In genomic region chr12:111593775-111594174, GRCm38 (mm10) we compare ENCODE assay signal across 22 mouse cellular contexts. TPM values are rescaled to one million over a fixed set of nuclear protein-coding genes. Genes with fewer than 3 reads are reported as not detected.
DNase-seq lines count a peak whose midpoint lies in the region; ATAC-seq lines count a peak whose summit lies in the region.
"Had no signal": no experiment of that assay in that cellular context is flagged by ENCODE, and none has a peak within 500 bp of the region (broad histone marks: within the 10 kb centered on the region; RNA-seq: fewer than 3 reads in every experiment).

No protein-coding gene starts in this region.

- peaks cover 46% of the 10 kb centered on the region for H3K4me1 ChIP-seq in liver, embryonic 13.5 days (replicated peaks)
- H3K4me1 ChIP-seq in liver, embryonic 12.5 days, result peaks cover 30% of the 10 kb centered on the region
- H3K4me1 ChIP-seq: embryonic facial prominence, embryonic 10.5 days; embryonic facial prominence, embryonic 12.5 days; forebrain, embryonic 13.5 days; forebrain, embryonic 15.5 days had no signal

- H3K4me2 ChIP-seq in liver, embryonic 13.5 days, result no peak overlapping the region
- H3K4me2 ChIP-seq in liver, embryonic 12.5 days, result no peak overlapping the region
- H3K4me2 ChIP-seq: embryonic facial prominence, embryonic 12.5 days; forebrain, embryonic 13.5 days; forebrain, embryonic 15.5 days had no signal

- intact Hi-C loops in heart, postnatal 10 days (cut with DNase I), result no loop called here

- whole genome bisulfite sequencing in liver, embryonic 13.5 days (ENCODE audit: insufficient replicate concordance), result 54% methylated on average over 2 of the region's 2 CpGs
- 57% methylated on average over 2 of the region's 2 CpGs for WGBS in liver, embryonic 12.5 days (ENCODE audit: insufficient replicate concordance)

- H3K9ac ChIP-seq in liver, embryonic 13.5 days, result no peak overlapping the region
- no peak overlapping the region; the same call in 1 of the 2 replicates for H3K9ac ChIP-seq in liver, embryonic 12.5 days
- H3K9ac ChIP-seq: embryonic facial prominence, embryonic 12.5 days; forebrain, embryonic 13.5 days; forebrain, embryonic 15.5 days; forebrain, postnatal 0 days had no signal

- peaks cover 60% of the 10 kb centered on the region for H3K36me3 ChIP-seq in liver, embryonic 13.5 days
- H3K36me3 ChIP-seq in liver, embryonic 12.5 days, result peaks cover 61% of the 10 kb centered on the region

- no peaks in the 10 kb centered on the region for H3K27me3 ChIP-seq in liver, embryonic 13.5 days
- no peaks in the 10 kb centered on the region for H3K27me3 ChIP-seq in liver, embryonic 12.5 days (replicated peaks)
- H3K27me3 ChIP-seq: CH12.LX; embryonic facial prominence, embryonic 12.5 days; forebrain, embryonic 13.5 days; forebrain, embryonic 15.5 days; Patski had no signal

- peak; percentile 16 to 21 for DNase-seq in cerebellum, adult 18-20 months
- DNase-seq in cerebellum, adult 11 months, result no peak
- DNase-seq in heart, adult 11 months, result peak; percentile 63
- no peak for DNase-seq in heart, postnatal 10 days
- DNase-seq in liver, embryonic 13.5 days, result no peak
- DNase-seq: adrenal gland, adult 8-10 months; adrenal gland, postnatal 14 days; adrenal gland, postnatal 36 days; B cell, adult 2 months; cerebellum, adult 8-10 months; cerebellum, postnatal 10 days; forebrain, postnatal 0 days had no signal

- H3K4me3 ChIP-seq in liver, embryonic 13.5 days (replicated peaks), result no peak overlapping the region
- no peak overlapping the region for H3K4me3 ChIP-seq in liver, embryonic 12.5 days
- H3K4me3 ChIP-seq: embryonic facial prominence, embryonic 10.5 days; embryonic facial prominence, embryonic 12.5 days; forebrain, embryonic 13.5 days; forebrain, embryonic 15.5 days had no signal

- 0 out of 2 replicates have a peak, but pooled peaks have one; percentile 54 for ATAC-seq in liver, embryonic 13.5 days (ENCODE audit: low read depth)
- no peak for ATAC-seq in liver, embryonic 12.5 days
- ATAC-seq: activated CD4-positive, CD25-positive, alpha-beta regulatory T cell, adult 4 months; CD4-positive, CD25-positive, alpha-beta regulatory T cell, adult 4 months; forebrain, embryonic 13.5 days; forebrain, embryonic 15.5 days; forebrain, postnatal 0 days; Patski had no signal

- no peak overlapping the region for H3K27ac ChIP-seq in liver, embryonic 13.5 days
- no peak overlapping the region for H3K27ac ChIP-seq in liver, embryonic 12.5 days
- H3K27ac ChIP-seq: embryonic facial prominence, embryonic 10.5 days; embryonic facial prominence, embryonic 12.5 days; forebrain, embryonic 13.5 days; forebrain, embryonic 15.5 days had no signal

- no peaks in the 10 kb centered on the region for H3K9me3 ChIP-seq in liver, embryonic 13.5 days (replicated peaks)
- H3K9me3 ChIP-seq in liver, embryonic 12.5 days (replicated peaks), result 0 out of 2 replicates have a peak, but pooled peaks cover 3% of the 10 kb centered on the region
- H3K9me3 ChIP-seq: embryonic facial prominence, embryonic 10.5 days; embryonic facial prominence, embryonic 12.5 days; forebrain, embryonic 13.5 days; forebrain, embryonic 15.5 days; G1E had no signal

RNA-seq across cellular contexts. Expression of gene Mark3, which starts 19.5 kb away (rescaled TPM):
- total RNA-seq in heart, postnatal 10 days (2021), result 10 to 100 TPM; 71.0 to 71.7 TPM
- polyA plus RNA-seq in liver, embryonic 13.5 days (2015; fragmentation: Nextera tagmentation; extraction: Ambion mirVana), result 13.9 and 14.6 TPM in 2 replicates
- 32.9 and 35.2 TPM in 2 replicates for polyA plus RNA-seq in liver, embryonic 12.5 days (2016; fragmentation: Nextera tagmentation; extraction: Ambion mirVana)

RNA-seq across cellular contexts. Expression of gene Eif5, which starts 56.0 kb away (rescaled TPM):
- 100 to 1,000 TPM; 196 to 199 TPM for total RNA-seq in heart, postnatal 10 days (2021)
- 677 and 738 TPM in 2 replicates for polyA plus RNA-seq in liver, embryonic 13.5 days (2015; fragmentation: Nextera tagmentation; extraction: Ambion mirVana)
- 664 and 670 TPM in 2 replicates for polyA plus RNA-seq in liver, embryonic 12.5 days (2016; fragmentation: Nextera tagmentation; extraction: Ambion mirVana)

Comparison
In these comparisons a context has a peak if more than half of its experiments do, and no peak if none do; other contexts are left out.
1. DNase-seq: peak in cerebellum, adult 18-20 months (2 of 2) and heart, adult 11 months (single experiment); none in cerebellum, adult 11 months (single experiment), heart, postnatal 10 days (0 of 2) and liver, embryonic 13.5 days (single experiment).